Mouse (Mus musculus): Measurements from ENCODE around the gene Mxra7. TPM values are rescaled to one million over a fixed set of nuclear protein-coding genes. Genes with fewer than 3 reads are reported as not detected.

Gene Mxra7
- total RNA-seq, 2 experiments from 2014 or later: 27.7 to 32.1 TPM

GRCm38 (mm10) chr11:116821057-116821940 lies 6.5 kb downstream of the Mxra7 start:
- DNase-seq: no peak
- intact Hi-C loops (cut with DNase I): no loop called here

- intact Hi-C loops (cut with DNase I): no loop called here
- DNase-seq: peak in 1 of 2 experiments; percentile 60
Observed at GRCm38 (mm10) chr11:116819932-116820593, 7.8 kb downstream of the Mxra7 start.

GRCm38 (mm10) chr11:116818722-116819121 lies 9.1 kb downstream of the Mxra7 start:
- DNase-seq: no peak
- intact Hi-C loops (cut with DNase I): no loop called here

- intact Hi-C loops (cut with DNase I): no loop called here
- DNase-seq: no peak
Observed at GRCm38 (mm10) chr11:116817567-116817966, 10.3 kb downstream of the Mxra7 start.

GRCm38 (mm10) chr11:116816769-116817168 lies 11.1 kb downstream of the Mxra7 start:
- peak in 1 of 2 experiments; percentile 55 for DNase-seq
- intact Hi-C loops (cut with DNase I): no loop called here

GRCm38 (mm10) chr11:116814884-116815415 lies 12.9 kb downstream of the Mxra7 start:
- peak in 1 of 2 experiments; percentile 44 for DNase-seq
- intact Hi-C loops (cut with DNase I): no loop called here

GRCm38 (mm10) chr11:116814076-116814883 lies 13.6 kb downstream of the Mxra7 start:
- DNase-seq: peak; percentile 78 to 80
- intact Hi-C loops (cut with DNase I): no loop called here

- DNase-seq: no peak
- intact Hi-C loops (cut with DNase I): no loop called here
Observed at GRCm38 (mm10) chr11:116813610-116814009, 14.2 kb downstream of the Mxra7 start.

GRCm38 (mm10) chr11:116812793-116813529 lies 14.9 kb downstream of the Mxra7 start:
- DNase-seq: peak; percentile 61 to 63
- intact Hi-C loops (cut with DNase I): no loop called here

- DNase-seq: peak; percentile 56 to 68
- intact Hi-C loops (cut with DNase I): no loop called here
Observed at GRCm38 (mm10) chr11:116810983-116811901, 16.6 kb downstream of the Mxra7 start.

- no peak for DNase-seq
- intact Hi-C loops (cut with DNase I): no loop called here
Observed at GRCm38 (mm10) chr11:116810528-116810927, 17.3 kb downstream of the Mxra7 start.

GRCm38 (mm10) chr11:116809520-116809919 lies 18.3 kb downstream of the Mxra7 start:
- intact Hi-C loops (cut with DNase I): loop anchor here (10.0 kb wide), 2 partner anchors 135 to 255 kb away; no protein-coding TSS in a partner anchor
- DNase-seq: no peak

GRCm38 (mm10) chr11:116808811-116809395 lies 18.9 kb downstream of the Mxra7 start:
- DNase-seq: no peak
- intact Hi-C loops (cut with DNase I): loop anchor here (1.0 to 10.0 kb wide), 3 partner anchors 134 to 254 kb away; no protein-coding TSS in a partner anchor

GRCm38 (mm10) chr11:116807938-116808606 lies 19.8 kb downstream of the Mxra7 start:
- intact Hi-C loops (cut with DNase I): loop anchor here (1.0 to 10.0 kb wide), 3 partner anchors 133 to 253 kb away; no protein-coding TSS in a partner anchor

GRCm38 (mm10) chr11:116807526-116807925 lies 20.3 kb downstream of the Mxra7 start:
- intact Hi-C loops (cut with DNase I): loop anchor here (10.0 kb wide), 2 partner anchors 133 to 253 kb away; no protein-coding TSS in a partner anchor
- no peak for DNase-seq

More at GRCm38 (mm10) chr11:116807938-116808606, 19.8 kb downstream of the Mxra7 start:
- peak; percentile 85 to 92 for DNase-seq

- peak in 1 of 2 experiments; percentile 14 for DNase-seq
- intact Hi-C loops (cut with DNase I): loop anchor here (10.0 kb wide), 2 partner anchors 132 to 252 kb away; no protein-coding TSS in a partner anchor
Observed at GRCm38 (mm10) chr11:116807116-116807515, 20.7 kb downstream of the Mxra7 start.
